Mouse (Mus musculus) thymus, adult 2 months (tissue): ENCODE results near the gene Taf5l.

ENCODE experiments used
- CTCF ChIP-seq: fragments of 200-500 bp; IDR thresholded peaks from 2 replicates; pipeline ENCODE4 v1.5.1; 2012; ENCODE audit warnings: mild to moderate bottlenecking, control low read depth, low read length, moderate library complexity, borderline replicate concordance; ENCODE audit not compliant: control insufficient read depth, poor library complexity, insufficient read depth; ENCODE audit errors: extremely low read depth
- POLR2A ChIP-seq: fragments of 200-500 bp; IDR thresholded peaks from 2 replicates; pipeline ENCODE4 v1.6.1; 2012; ENCODE audit warnings: mild to moderate bottlenecking, low read length, control low read depth, moderate library complexity; ENCODE audit not compliant: control insufficient read depth, poor library complexity, insufficient read depth; ENCODE audit errors: extremely low read depth

DNA sequence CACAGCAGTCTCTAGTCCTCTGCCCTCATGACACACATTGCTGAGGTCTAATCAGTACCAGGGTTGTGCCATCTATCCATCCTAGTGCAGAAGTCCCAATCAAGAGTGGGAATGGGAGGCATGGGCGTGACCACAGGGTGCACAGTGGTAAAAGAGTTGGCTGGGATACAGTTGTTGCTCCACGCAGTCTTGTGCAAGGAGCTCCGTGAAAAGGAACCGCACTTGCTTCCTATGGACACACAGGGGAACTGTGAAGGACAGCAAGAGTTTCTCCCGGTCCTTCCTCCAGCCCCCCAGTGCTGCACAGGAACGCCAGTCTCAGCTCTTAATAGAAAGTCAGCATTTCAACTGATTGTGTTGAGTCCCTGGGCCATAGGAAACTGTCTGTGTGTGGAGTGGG is 61.7 kb downstream of the Taf5l start:
- TF ChIP-seq CTCF (no peak), POLR2A (no peak)
